Mouse (Mus musculus) lung, postnatal 36 days (tissue): ENCODE data around the gene Lfng.
A peak's percentile ranks its signal among the peaks of the same experiment; 100 is the strongest.

Source experiments
- DNase-seq: peaks from one replicate; pipeline ENCODE4 v3.0.0; 2022; ENCODE audit warnings: mixed read lengths

Lfng gene

DNA sequence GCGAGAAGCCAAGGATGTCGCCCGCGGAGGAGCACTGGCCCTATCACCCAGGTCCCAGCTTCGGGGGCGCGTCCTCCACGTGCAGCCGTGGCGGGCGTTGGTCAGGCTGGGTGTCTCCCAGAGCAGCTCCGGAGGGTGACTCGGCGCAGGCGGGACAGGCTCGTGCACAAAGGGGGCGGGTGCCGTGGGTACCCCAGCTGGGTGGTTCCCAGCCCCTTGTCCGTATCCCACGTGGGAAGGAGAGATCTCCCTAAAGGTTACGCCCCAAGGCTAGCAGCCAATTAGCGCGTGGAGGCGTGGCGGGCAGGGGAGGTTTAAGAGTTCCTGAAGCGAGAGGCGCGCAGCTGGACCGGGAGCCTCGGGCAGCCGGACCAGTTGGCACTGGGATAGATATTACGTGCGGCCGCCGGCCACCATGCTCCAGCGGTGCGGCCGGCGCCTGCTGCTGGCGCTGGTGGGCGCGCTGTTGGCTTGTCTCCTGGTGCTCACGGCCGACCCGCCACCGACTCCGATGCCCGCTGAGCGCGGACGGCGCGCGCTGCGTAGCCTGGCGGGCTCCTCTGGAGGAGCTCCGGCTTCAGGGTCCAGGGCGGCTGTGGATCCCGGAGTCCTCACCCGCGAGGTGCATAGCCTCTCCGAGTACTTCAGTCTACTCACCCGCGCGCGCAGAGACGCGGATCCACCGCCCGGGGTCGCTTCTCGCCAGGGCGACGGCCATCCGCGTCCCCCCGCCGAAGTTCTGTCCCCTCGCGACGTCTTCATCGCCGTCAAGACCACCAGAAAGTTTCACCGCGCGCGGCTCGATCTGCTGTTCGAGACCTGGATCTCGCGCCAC, at the start of gene Lfng:
TSS of gene Lfng (plus strand) at position 320 of the 835 bp plus-strand sequence.
- peak; percentile 97 for DNase-seq

GRCm38 (mm10) chr5:140562601-140563000, 44.5 kb upstream of the Lfng start:
- DNase-seq = no peak

- DNase-seq = no peak
Observed at GRCm38 (mm10) chr5:140564896-140565295, 42.2 kb upstream of the Lfng start, which contains the start of gene Grifin. Grifin (minus strand) TSS chr5:140565071.

GRCm38 (mm10) chr5:140565451-140565850, 41.7 kb upstream of the Lfng start:
- DNase-seq = no peak

GRCm38 (mm10) chr5:140565856-140566255, 41.3 kb upstream of the Lfng start:
- DNase-seq = peak; percentile 65

DNA sequence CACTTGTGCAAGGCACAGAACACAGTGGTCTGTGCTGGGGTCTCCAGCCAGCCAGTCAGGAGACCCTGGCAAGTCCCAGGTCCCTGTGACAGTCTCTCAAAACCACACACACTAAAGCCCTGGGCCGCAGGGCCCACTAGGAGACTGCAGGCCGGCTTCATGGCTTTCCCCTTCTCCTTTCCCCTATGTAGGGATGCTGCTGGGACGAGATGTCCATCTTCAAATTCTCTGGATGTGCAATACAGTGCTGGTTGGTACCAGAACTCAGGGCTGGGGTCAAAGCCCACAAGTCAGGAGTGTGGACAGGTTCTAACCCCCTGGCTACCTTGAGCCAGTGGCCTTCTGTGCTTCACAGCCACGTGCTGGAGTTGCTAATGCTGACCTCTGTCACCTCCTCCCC, 40.8 kb upstream of the Lfng start:
- DNase-seq = no peak

DNA sequence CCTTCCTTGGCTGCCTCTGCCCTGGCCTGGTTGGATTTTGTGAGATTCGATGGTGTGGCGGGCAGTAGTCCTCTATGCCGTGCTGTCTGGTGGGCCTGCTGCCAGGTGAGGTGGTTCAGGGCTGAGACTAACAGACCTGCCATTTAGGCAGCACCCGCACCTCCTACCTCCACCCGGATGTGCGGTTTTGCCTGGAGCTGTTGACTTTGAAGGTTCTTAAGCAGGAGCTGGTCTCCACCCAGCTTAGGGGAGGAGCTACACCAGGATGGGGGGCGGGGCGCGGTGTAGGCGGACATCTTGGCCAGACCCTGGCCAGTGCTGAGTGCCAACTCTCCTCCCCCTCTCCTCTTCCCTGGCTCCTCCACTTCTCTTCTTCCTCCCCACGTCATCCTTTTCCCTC, 39.8 kb upstream of the Lfng start:
- DNase-seq = peak; percentile 90

GRCm38 (mm10) chr5:140567751-140568150, 39.4 kb upstream of the Lfng start:
- DNase-seq = no peak

DNA sequence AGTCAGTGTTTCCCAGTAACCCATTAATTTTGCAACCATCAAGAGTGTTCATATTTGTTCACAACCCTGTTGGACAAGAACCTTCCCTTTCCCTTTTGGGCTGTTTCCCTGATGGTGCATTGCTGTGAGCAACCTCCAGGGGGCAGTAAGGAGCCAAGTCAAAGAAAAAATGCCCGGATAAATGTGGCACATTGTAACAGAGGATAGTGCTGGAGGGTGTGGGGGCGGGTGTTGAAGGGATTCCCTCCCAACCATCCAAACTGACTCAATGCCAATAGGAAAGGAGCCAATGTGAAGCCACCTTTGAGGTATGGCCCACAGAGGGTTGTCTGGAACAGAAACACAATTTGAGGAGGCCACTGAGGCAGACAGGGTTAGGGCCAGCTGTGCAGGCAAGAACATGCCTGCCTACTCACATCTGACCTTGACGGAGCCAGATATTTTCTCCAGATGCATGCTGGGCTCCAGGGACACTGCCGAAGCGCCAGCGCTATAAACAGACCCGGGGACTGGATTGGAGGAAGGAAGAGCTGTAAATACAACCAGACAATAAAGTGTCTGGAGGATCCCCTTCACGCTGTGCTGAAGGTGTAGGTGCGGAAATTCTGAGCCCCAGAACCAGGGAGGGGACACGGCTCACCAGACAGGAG, 38.7 kb upstream of the Lfng start:
- DNase-seq = peak; percentile 77

DNA sequence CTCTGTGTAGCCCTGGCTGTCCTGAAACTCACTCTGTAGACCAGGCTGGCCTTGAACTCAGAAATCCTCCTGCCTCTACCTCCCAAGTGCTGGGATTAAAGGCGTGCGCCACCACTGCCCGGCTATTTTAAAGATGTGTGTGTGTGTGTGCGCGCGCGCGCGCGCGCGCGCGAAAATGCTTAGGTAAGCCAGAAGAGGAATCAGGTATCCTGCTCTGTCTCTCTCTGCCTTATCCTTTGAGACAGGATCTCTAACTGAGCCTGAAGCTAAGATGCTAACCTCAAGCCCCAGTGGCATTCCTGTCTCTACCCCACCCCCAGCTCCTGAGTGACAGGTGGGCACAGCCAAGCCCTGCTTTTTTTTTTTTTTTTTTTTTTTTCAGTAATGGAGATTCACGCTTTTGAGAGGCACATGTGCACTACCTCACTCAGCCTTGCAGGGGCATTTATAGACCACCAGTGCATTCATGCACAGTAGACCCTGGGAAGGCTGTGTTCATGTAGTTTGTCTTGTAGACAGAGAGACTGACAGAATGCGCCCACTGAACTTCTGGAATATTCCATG, 38.0 kb upstream of the Lfng start:
- no peak for DNase-seq

DNA sequence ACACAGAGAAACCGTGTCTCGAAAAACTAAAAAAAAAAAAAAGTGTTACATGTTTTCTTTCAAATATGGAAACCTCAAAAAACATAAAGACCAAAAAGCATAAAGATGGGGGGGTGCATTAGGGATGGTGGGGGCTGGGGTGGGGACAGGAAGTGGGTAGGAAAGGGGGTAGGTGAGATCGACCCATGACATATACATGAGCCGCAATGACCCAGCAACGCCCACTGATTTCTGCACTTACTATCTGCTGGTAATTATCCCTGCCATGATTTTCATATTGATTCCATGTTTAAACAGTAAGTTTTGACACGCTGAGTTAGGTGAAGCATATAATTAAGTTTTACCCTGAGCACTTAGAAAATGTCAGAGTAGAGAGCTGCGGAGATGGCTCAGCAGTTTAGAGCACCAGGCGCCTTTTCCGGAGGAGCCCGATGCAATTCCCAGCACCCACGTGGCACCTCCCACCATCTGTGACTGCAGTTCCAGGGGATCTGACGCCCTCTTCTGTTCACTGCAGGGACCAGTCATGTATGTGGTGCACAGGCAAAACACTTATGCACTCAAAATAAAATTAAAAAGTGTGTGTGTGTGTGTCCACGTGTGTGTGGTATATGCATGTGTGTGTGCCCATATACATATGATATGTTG, 36.8 kb upstream of the Lfng start:
- DNase-seq = no peak

DNA sequence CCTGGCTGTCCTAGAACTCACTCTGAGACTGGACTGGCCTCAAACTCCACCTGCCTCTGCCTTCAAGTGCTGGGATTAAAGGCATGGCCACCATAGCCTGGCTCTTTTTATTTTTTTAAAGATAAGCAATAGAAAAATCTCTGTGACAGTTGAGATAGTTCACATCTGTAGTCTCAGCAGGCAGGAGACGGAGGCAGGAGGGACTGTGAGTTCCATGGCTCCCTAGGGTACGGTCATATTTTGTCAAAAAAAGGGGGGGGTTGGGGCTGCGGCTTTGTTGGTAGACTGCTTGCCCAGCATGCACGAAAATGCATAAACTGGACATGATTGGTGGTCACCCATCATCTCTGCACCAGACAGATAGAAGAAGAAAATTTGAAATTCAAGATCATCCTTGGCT, 35.9 kb upstream of the Lfng start:
- no peak for DNase-seq

GRCm38 (mm10) chr5:140571673-140572072, 35.4 kb upstream of the Lfng start:
- peak; percentile 64 for DNase-seq

DNA sequence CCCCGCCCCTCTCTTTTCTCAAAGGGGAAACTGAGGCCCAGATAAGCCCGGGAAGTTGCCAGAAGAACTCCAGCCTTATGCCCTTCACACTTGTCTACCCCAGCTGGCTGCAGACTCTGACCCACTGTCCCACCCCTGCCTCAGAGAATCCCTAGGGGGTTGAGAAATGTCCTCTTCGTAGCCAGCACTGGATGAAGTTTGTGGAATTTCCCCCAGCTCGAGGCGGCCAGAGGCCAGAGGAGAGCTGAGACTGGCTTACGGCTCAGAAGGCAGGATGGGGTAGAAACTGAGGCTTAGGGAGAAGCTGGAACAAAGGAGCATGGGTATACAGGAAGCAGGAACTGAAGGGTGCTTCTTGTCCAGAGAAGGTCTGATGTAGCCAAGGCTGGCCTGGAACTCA, 34.5 kb upstream of the Lfng start:
- peak; percentile 35 for DNase-seq

DNA sequence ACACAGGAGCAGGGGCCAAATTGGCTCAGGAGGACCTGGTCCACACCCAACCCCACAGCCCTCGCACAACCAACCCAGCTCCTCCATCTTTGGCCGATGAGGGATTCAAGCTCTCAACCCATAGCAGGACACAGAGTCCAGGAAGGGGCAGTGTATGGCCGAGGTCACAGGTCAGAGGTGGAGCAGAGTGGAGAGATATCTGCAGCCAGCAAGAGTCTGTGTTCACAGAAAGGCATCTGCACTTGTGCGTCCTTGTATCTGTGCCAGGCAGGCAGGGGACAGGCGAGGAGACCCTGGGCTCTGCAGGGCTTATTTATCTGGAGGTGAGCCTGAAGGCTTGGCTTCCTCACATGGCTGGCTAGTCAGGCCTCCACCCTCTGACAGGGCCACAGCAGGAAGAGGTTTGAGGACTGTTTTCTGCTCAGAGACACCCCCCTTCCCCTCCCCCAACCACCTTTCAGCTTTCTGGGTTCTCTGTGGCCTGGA, 31.7 kb upstream of the Lfng start:
- DNase-seq = peak; percentile 45

GRCm38 (mm10) chr5:140579221-140579620, 27.9 kb upstream of the Lfng start:
- DNase-seq = no peak

- no peak for DNase-seq
Observed at GRCm38 (mm10) chr5:140579771-140580170, 27.3 kb upstream of the Lfng start.

GRCm38 (mm10) chr5:140581569-140581968, 25.6 kb upstream of the Lfng start:
- no peak for DNase-seq

DNA sequence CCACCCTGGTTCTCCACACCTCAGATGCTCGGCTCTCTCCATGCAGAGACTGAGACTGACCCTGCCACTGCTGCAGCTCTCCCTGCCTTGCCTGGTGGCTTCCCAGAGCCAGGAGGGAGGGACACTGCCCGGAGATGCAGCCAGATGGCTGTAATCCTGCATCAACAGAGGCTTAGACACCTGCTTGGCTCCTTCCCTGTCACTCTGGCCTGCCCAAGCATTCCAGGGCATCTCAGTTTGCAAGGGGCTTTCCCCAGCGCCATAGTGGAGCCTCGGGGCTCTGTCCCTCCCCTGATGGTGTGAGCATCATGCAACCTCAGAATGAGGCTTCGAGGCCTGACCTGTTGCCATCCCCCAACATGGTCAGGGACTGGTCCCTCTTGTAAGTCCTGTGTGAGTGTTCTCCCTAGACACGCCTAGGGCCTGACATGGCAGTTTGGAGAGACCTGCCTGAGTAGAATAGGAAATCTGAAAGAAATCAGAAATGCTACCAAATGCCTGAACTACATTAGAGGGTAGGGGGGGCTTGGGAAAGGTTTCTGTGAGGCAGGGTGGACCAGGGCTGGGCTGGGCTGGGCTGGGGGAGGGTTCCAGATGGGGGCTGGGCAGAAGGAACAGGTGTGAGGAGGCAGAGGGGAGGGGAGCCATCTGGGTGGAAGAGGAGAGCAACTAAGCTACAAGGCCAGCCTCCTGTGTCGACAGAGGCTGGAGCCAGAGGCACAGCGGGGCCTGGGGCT, 24.0 kb upstream of the Lfng start:
- DNase-seq = no peak

DNA sequence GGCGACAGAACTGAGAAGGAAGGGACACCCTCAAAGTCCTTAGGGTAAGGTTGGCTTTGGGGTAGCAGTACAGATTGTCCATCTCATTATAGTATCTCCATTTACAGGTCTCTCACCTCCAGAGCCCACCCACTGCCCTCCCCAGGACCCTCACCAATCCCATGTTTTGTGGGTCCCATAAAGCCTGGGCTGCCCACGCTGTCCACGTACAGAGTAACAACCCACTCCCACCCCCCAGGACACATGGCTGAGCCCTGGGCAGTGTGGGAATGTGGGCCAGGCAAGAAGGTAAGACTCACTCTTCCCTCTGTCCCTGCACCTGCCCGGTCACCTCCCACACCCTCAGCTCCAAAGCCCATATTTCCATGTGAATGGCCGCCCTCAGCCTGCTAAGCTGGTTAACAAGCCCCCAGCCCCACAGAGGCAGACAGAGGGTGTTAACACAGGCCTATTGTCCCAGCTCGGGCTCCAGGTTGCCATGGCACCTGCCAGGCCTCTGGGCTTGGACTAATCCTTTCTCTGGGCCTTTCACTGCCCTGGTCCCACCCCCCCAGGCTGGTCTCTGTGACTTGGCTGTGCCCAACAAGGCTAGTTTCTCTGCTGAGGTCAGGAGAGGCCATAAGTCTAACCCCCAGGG, 23.3 kb upstream of the Lfng start:
- no peak for DNase-seq

DNA sequence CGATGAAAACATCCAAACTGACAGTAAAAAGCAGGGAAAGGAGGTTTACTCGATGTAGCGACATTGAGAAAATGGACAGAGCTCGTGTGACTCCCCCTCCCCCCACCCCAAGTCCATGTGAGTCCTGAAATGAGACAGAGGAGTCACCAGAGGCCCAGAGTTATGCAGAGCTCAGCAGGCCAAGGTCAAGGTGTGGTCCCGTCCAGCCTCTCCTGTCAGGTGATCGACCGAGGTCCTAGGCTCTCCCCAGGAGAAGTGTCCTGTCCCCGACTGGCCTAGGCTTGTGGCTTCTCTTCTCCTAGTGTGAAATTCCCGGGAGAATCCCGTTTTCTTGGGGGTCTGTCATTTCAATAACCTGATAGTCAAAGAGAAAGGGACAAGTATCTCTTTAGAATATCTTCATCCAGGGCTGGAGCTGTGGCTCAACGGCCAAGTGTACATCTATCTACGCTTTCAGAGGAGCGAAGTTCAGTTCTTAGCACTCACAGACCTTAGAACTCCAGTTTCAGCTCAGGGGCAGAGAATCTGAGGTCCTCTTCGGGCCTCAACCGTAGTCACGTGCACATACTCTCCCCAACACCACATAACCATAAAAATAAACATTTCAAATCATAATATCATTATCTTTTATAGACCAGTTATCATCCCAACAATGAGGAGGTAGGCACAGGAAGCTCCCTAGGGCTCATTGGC, 17.9 kb upstream of the Lfng start:
- DNase-seq = no peak
